Mouse (Mus musculus) erythroblast, embryonic 14.5 days (primary cell): Measurements from ENCODE around the gene Nup98. TPM values are rescaled to one million over a fixed set of nuclear protein-coding genes. Genes with fewer than 3 reads are reported as not detected.

ENCODE experiments used
- H3K27me3 ChIP-seq: 2 replicates; pipeline ENCODE4 v1.6.1; 2012; ENCODE audit warnings: inconsistent platforms; ENCODE audit not compliant: control insufficient read depth
- H3K36me3 ChIP-seq: 2 replicates; pipeline ENCODE4 v1.6.1; 2012; ENCODE audit warnings: mild to moderate bottlenecking, inconsistent platforms; ENCODE audit not compliant: control insufficient read depth
- H3K4me1 ChIP-seq: 2 replicates; pipeline ENCODE4 v1.6.1; 2012; ENCODE audit warnings: inconsistent platforms; ENCODE audit not compliant: control insufficient read depth
- H3K4me3 ChIP-seq: replicated peaks from 2 replicates; pipeline ENCODE3; 2012; ENCODE audit warnings: moderate library complexity, mild to moderate bottlenecking, inconsistent platforms
- H3K9me3 ChIP-seq: 2 replicates; pipeline ENCODE4 v1.6.1; 2012; ENCODE audit warnings: low read length, inconsistent platforms, mixed read lengths; ENCODE audit not compliant: control insufficient read depth
- GATA1 ChIP-seq: IDR thresholded peaks from 2 replicates; pipeline ENCODE4 v1.6.1; 2012; ENCODE audit warnings: low read length, inconsistent platforms, mixed read lengths
- TAL1 ChIP-seq: IDR thresholded peaks from 3 replicates; pipeline ENCODE4 v1.6.1; 2012; ENCODE audit warnings: low read length, inconsistent platforms, mixed read lengths
- polyA plus RNA-seq: library from polyadenylated mRNA; stranded (reverse); fragments of >175 nt; gene quantifications from 2 replicates; pipeline ENCODE4 v1.2.3, GENCODE M21; 2012

The Nup98 gene
- polyA plus RNA-seq, 1 experiment, result 0.17 TPM

DNA sequence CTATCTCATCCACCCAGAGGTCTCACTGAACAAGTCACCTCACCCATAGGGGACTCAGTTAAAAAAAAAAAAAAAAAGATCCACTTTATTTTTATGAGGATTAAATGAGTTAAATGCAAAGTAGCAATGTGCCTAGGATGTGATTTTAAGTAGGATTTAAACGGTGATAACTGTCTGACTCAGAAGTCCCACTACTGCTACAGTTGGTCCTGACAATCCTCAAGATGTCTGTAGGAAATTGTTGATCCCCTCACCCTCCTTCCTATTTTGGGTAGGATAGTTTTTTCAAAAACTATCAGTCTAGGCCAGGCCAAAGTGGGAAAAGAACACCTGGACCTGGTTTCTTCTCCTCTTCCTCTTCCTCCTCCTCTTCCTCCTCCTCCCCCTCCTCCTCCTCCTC lies 11.9 kb upstream of the Nup98 start:
- Histone ChIP-seq H3K27me3 (no peaks in the 10 kb centered on the region), H3K9me3 (no peaks in the 10 kb centered on the region), H3K4me3 (no peak overlapping the region), H3K36me3 (no peaks in the 10 kb centered on the region; the same call in 1 of the 2 replicates), H3K4me1 (peaks cover 14% of the 10 kb centered on the region)
- TF ChIP-seq TAL1, result no peak
- TF ChIP-seq GATA1, result no peak

GRCm38 (mm10) chr7:102211071-102211470 lies 1.1 kb upstream of the Nup98 start:
- Histone ChIP-seq H3K36me3 (peaks cover 16% of the 10 kb centered on the region), H3K4me1 (peaks cover 43% of the 10 kb centered on the region), H3K27me3 (no peaks in the 10 kb centered on the region), H3K9me3 (no peaks in the 10 kb centered on the region), H3K4me3 (peak overlapping the region; percentile 99)
- TF ChIP-seq TAL1 (no peak), GATA1 (no peak)

DNA sequence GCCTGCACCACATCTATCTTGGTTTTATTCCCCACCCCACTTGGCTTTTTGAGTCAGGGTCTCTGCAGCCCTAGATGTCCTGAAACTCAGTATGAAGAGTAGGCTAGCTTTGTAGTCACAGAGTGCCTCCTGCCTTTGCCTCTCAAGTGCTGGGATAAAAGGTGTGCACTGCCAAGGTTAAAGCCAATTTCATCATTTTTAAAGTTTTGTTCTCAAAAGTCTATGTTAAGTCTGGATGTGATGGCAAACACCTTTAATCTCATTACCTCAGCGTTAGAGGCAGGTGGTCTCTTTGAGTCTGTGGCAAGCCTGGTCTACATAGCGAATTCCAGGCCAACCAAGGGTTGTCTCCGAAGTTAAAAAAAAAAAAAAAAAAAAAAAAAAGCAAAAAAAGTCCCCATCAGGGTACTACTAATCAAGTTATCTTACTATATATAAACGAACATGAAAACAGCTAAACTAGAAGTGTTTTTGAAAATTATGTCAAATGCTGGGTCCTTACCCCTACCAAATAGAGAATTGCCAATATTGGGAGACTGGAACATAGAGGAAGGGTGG lies 1.1 kb downstream of the Nup98 start:
- Histone ChIP-seq H3K4me1 (peaks cover 63% of the 10 kb centered on the region), H3K9me3 (no peaks in the 10 kb centered on the region), H3K4me3 (peak overlapping the region; percentile 99), H3K27me3 (no peaks in the 10 kb centered on the region), H3K36me3 (peaks cover 26% of the 10 kb centered on the region)
- TF ChIP-seq GATA1, result no peak
- no peak for TF ChIP-seq TAL1

- no peaks in the 10 kb centered on the region for H3K27me3 ChIP-seq
- no peak overlapping the region for H3K4me3 ChIP-seq
- H3K36me3 ChIP-seq, result peaks cover 40% of the 10 kb centered on the region
- no peak for TF ChIP-seq GATA1
- no peak for TF ChIP-seq TAL1
- H3K9me3 ChIP-seq, result no peaks in the 10 kb centered on the region
- peaks cover 63% of the 10 kb centered on the region for H3K4me1 ChIP-seq
Measured at GRCm38 (mm10) chr7:102205646-102206045, 4.3 kb downstream of the Nup98 start.

- Histone ChIP-seq H3K4me1 (peaks cover 62% of the 10 kb centered on the region), H3K27me3 (no peaks in the 10 kb centered on the region), H3K4me3 (no peak overlapping the region), H3K36me3 (peaks cover 46% of the 10 kb centered on the region), H3K9me3 (no peaks in the 10 kb centered on the region)
- TF ChIP-seq GATA1, result no peak
Measured at GRCm38 (mm10) chr7:102204296-102204857, 5.6 kb downstream of the Nup98 start.

GRCm38 (mm10) chr7:102200996-102201785 lies 8.8 kb downstream of the Nup98 start:
- H3K4me3 ChIP-seq, result no peak overlapping the region
- H3K4me1 ChIP-seq, result peaks cover 36% of the 10 kb centered on the region
- H3K27me3 ChIP-seq, result no peaks in the 10 kb centered on the region
- TF ChIP-seq TAL1, result no peak
- no peak for TF ChIP-seq GATA1
- H3K9me3 ChIP-seq, result no peaks in the 10 kb centered on the region
- peaks cover 30% of the 10 kb centered on the region for H3K36me3 ChIP-seq

DNA sequence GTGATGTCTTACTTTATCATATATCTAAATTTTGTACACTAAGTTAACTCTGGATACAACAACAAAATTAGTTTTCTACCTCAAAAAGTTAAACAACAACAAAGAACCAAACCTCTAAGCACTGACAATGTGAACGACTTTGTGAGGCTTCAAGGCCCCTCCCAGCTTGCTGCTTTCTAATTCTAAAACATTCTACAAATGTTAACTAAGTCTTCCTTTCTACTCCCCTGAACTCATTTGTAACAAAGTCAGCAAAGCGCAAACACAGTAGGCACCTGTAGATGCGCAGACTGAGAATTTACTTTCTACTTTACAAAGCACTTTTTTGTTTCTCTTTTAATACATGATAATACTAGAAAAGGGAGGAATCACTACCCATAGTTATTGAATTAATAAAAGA lies 9.4 kb downstream of the Nup98 start:
- H3K36me3 ChIP-seq, result peaks cover 30% of the 10 kb centered on the region
- no peaks in the 10 kb centered on the region for H3K27me3 ChIP-seq
- H3K4me1 ChIP-seq, result peaks cover 30% of the 10 kb centered on the region
- TF ChIP-seq GATA1 (no peak), TAL1 (no peak)
- no peaks in the 10 kb centered on the region for H3K9me3 ChIP-seq
- H3K4me3 ChIP-seq, result no peak overlapping the region

- no peak overlapping the region for H3K4me3 ChIP-seq
- TF ChIP-seq TAL1 (no peak), GATA1 (no peak)
- no peaks in the 10 kb centered on the region for H3K4me1 ChIP-seq
- H3K9me3 ChIP-seq, result no peaks in the 10 kb centered on the region
- H3K36me3 ChIP-seq, result peaks cover 80% of the 10 kb centered on the region
- no peaks in the 10 kb centered on the region for H3K27me3 ChIP-seq
Measured at GRCm38 (mm10) chr7:102192356-102192755, 17.6 kb downstream of the Nup98 start.

DNA sequence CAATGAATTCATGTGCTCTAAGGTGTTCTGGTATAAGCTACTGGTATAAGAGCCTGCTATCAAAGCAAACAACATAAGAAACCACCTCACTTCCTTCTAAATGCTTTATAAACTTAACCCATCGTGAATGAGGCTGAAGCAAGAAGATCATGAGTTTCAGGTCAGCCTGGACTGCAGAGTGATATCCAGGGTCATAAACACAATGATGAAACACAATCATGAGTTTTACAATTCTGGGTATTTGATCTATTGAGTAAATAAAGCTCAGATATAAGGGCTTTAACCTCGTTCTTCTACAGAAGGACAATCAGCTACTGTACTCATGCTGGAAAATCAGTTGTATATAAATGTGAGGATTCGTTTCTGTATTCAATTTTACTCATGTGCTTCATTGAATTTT lies 26.1 kb downstream of the Nup98 start:
- no peak for TF ChIP-seq GATA1
- TF ChIP-seq TAL1, result no peak
- H3K4me1 ChIP-seq, result no peaks in the 10 kb centered on the region
- H3K9me3 ChIP-seq, result no peaks in the 10 kb centered on the region
- no peak overlapping the region for H3K4me3 ChIP-seq
- no peaks in the 10 kb centered on the region for H3K27me3 ChIP-seq
- peaks cover 98% of the 10 kb centered on the region for H3K36me3 ChIP-seq
